Mouse (Mus musculus): Measurements from ENCODE around the gene Prkaa2. TPM values are rescaled to one million over a fixed set of nuclear protein-coding genes. Genes with fewer than 3 reads are reported as not detected.

Prkaa2 gene
- 0.58 and 0.72 TPM in 2 replicates for polyA plus RNA-seq (2014; fragmentation: Nextera tagmentation; extraction: Ambion mirVana)

DNA sequence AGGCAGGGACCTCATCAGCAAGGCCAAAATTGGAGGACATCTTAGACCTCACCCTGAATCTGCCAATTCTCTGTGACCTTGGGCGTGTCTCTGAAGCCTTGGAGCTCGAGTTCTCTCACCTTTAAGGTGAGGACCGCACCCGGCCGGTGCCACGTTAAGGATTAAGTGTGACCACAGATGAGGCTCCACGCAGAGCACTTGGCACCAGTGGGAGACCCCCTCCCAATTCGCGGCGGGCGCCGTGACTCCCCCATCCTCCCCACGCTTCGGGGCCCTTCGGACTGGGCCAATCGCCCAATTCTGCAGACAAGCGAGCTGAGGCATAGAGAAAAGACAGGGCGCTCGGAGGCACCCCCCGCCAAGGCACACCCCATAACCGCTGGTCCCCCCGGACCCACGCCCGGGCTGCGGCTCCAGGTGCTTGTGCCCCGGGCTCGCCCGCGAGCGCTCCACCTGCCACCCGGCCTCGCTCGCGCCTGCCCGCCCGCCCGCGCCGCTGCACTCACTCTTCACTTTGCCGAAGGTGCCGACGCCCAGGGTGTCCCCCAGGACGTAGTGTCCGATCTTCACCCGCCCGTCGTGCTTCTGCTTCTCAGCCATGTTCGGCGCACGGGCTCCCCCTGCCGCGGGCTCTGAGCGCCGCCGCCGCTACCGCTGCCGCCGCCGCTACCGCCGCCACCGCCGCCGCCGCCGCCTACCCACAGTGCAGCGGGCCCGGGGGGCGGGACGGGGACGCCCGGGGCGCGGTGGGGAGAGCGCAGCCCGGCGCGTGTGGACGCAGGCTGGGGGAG lies at the start of gene Prkaa2:
TSS of gene Prkaa2 (minus strand) at position 692 of the 791 bp plus-strand sequence.
- H3K27me3 ChIP-seq (ENCODE audit: control insufficient read depth, insufficient read depth, low read length), result peaks cover 6% of the 10 kb centered on the region
- H3K4me2 ChIP-seq (ENCODE audit: low read depth, severe bottlenecking), result peak within 1 kb of the TSS; percentile 98
- no peaks in the 10 kb centered on the region for H3K9me3 ChIP-seq (ENCODE audit: control insufficient read depth, low read length)
- WGBS, result 1% methylated on average over 79 of the region's 80 CpGs
- H3K36me3 ChIP-seq (ENCODE audit: control insufficient read depth, insufficient read depth, low read length), result no peaks in the 10 kb centered on the region
- ATAC-seq (ENCODE audit: insufficient number of reproducible peaks, low FRiP score, low TSS enrichment, low read depth) (peak; percentile 81; the same call in 1 of the 2 replicates), DNase-seq (ENCODE audit: low spot score) (peak; percentile 38)
- peak within 1 kb of the TSS; percentile 75 for H3K9ac ChIP-seq (ENCODE audit: low read length)
- peaks cover 4% of the 10 kb centered on the region; the same call in 1 of the 2 replicates for H3K4me1 ChIP-seq (ENCODE audit: control insufficient read depth, insufficient read depth, low read length)
- no peak within 1 kb of the TSS for H3K27ac ChIP-seq (replicated peaks; ENCODE audit: low read depth, low read length)
- H3K4me3 ChIP-seq (ENCODE audit: low read depth, low read length), result peak within 1 kb of the TSS; percentile 60

- Histone ChIP-seq H3K27me3 (ENCODE audit: control insufficient read depth, insufficient read depth, low read length) (no peaks in the 10 kb centered on the region), H3K4me2 (ENCODE audit: low read depth, severe bottlenecking) (peak overlapping the region; percentile 79)
- 20% methylated on average over 6 of the region's 6 CpGs for WGBS
Measured at GRCm38 (mm10) chr4:105159531-105159870, 49.8 kb upstream of the Prkaa2 start.

DNA sequence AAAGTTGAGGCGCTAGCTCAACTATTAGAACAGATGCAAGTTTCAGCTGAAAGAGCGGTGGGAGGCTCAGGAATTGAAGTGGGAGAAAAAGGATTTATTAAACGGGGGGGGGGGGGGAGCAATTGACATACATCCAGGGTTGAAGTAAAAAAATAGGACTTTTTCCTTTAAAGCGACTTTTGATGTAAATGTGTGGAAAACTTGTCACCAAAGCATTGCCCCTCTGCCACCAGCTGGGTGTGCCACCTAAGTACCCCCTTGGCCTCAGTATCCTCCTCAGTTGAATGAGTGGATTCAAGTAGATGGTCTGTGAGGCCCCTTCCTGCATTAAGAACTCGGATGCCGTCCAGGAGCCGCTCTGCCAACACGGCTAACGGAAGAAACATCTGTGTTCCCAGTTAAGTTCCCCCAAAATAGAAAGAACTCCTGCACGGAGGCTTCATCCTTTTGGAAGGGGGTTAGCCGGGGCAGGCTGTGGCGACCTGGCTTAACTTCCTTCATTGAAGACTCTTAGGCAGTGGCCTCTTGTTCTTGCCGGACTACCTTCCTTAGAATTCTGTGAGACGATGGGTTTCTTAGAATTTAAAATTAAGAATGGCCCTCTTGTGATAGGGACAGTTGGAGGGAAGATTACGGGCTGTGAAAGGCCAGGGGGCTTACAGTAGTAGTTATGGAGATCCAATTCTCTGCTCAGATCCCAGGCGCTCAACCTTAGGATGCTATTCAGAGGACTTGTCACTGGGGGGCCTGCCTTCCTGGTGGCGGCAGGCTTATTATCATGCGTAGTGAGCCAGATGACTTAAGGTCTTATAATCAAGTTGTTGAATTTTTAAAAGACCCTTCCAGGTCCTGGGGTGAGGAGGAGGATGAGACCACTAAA lies 49.2 kb upstream of the Prkaa2 start:
- no peaks in the 10 kb centered on the region for H3K9me3 ChIP-seq (ENCODE audit: control insufficient read depth, low read length)
- peak overlapping the region; percentile 99; the same call in 1 of the 2 replicates for H3K27ac ChIP-seq (replicated peaks; ENCODE audit: low read depth, low read length)
- peak overlapping the region; percentile 99 for H3K4me3 ChIP-seq (ENCODE audit: low read depth, low read length)
- H3K27me3 ChIP-seq (ENCODE audit: control insufficient read depth, insufficient read depth, low read length), result no peaks in the 10 kb centered on the region
- WGBS, result 1% methylated on average over 18 of the region's 18 CpGs
- DNase-seq (ENCODE audit: low spot score), result peak; percentile 48
- no peak for ATAC-seq (ENCODE audit: insufficient number of reproducible peaks, low FRiP score, low TSS enrichment, low read depth)
- H3K4me2 ChIP-seq (ENCODE audit: low read depth, severe bottlenecking), result peak overlapping the region; percentile 79
- H3K36me3 ChIP-seq (ENCODE audit: control insufficient read depth, insufficient read depth, low read length), result 0 out of 2 replicates have a peak, but pooled peaks cover 2% of the 10 kb centered on the region
- peak overlapping the region; percentile 98 for H3K9ac ChIP-seq (ENCODE audit: low read length)
- H3K4me1 ChIP-seq (ENCODE audit: control insufficient read depth, insufficient read depth, low read length), result peaks cover 29% of the 10 kb centered on the region

More at GRCm38 (mm10) chr4:105159531-105159870, 49.8 kb upstream of the Prkaa2 start:
- Histone ChIP-seq H3K4me1 (ENCODE audit: control insufficient read depth, insufficient read depth, low read length) (peaks cover 30% of the 10 kb centered on the region), H3K36me3 (ENCODE audit: control insufficient read depth, insufficient read depth, low read length) (0 out of 2 replicates have a peak, but pooled peaks cover 2% of the 10 kb centered on the region), H3K9me3 (ENCODE audit: control insufficient read depth, low read length) (no peaks in the 10 kb centered on the region), H3K9ac (ENCODE audit: low read length) (peak overlapping the region; percentile 98; the same call in 1 of the 2 replicates), H3K4me3 (ENCODE audit: low read depth, low read length) (peak overlapping the region; percentile 99), H3K27ac (replicated peaks; ENCODE audit: low read depth, low read length) (no peak overlapping the region; the same call in 1 of the 2 replicates)
- ATAC-seq (ENCODE audit: insufficient number of reproducible peaks, low FRiP score, low TSS enrichment, low read depth), result no peak
- DNase-seq (ENCODE audit: low spot score), result no peak

DNA sequence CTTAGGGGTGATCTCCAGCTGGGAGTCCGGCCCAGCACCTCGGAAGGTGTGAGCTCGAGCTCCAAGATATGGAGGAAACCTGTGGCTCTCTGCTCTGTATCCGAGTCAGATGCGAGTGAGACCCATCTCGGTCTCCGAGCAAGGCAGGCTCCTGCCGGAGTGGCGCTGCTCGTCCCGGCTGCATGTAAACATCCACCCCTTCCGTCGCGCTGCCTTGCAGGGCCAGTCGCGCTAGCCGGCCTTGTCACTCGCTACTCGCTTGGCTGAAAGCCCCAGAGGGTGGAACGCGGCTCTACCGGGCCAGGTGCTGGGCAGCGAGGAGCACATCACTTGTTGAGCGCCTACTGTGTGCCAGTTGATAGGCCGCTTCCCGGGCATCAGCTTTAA lies 48.5 kb upstream of the Prkaa2 start:
- Histone ChIP-seq H3K36me3 (ENCODE audit: control insufficient read depth, insufficient read depth, low read length) (no peaks in the 10 kb centered on the region), H3K9me3 (ENCODE audit: control insufficient read depth, low read length) (no peaks in the 10 kb centered on the region), H3K27ac (replicated peaks; ENCODE audit: low read depth, low read length) (peak overlapping the region; percentile 99), H3K9ac (ENCODE audit: low read length) (peak overlapping the region; percentile 98), H3K4me2 (ENCODE audit: low read depth, severe bottlenecking) (peak overlapping the region; percentile 79), H3K4me1 (ENCODE audit: control insufficient read depth, insufficient read depth, low read length) (peaks cover 22% of the 10 kb centered on the region; the same call in 1 of the 2 replicates), H3K27me3 (ENCODE audit: control insufficient read depth, insufficient read depth, low read length) (no peaks in the 10 kb centered on the region), H3K4me3 (ENCODE audit: low read depth, low read length) (peak overlapping the region; percentile 99)
- ATAC-seq (ENCODE audit: insufficient number of reproducible peaks, low FRiP score, low TSS enrichment, low read depth) (0 out of 2 replicates have a peak, but pooled peaks have one; percentile 38), DNase-seq (ENCODE audit: low spot score) (peak; percentile 80)
- under 1% methylated on average over 26 of the region's 26 CpGs for WGBS

GRCm38 (mm10) chr4:105157276-105158168 lies 47.8 kb upstream of the Prkaa2 start, which contains the start of gene Plpp3:
Plpp3 (plus strand) TSS chr4:105157347.
- H3K27ac ChIP-seq (replicated peaks; ENCODE audit: low read depth, low read length), result peak within 1 kb of the TSS; percentile 99
- WGBS, result 0% methylated on average over 77 of the region's 77 CpGs
- peak within 1 kb of the TSS; percentile 79 for H3K4me2 ChIP-seq (ENCODE audit: low read depth, severe bottlenecking)
- ATAC-seq (ENCODE audit: insufficient number of reproducible peaks, low FRiP score, low TSS enrichment, low read depth), result peak; percentile 88
- H3K27me3 ChIP-seq (ENCODE audit: control insufficient read depth, insufficient read depth, low read length), result no peaks in the 10 kb centered on the region
- DNase-seq (ENCODE audit: low spot score), result peak; percentile 92
- peaks cover 19% of the 10 kb centered on the region; the same call in 1 of the 2 replicates for H3K4me1 ChIP-seq (ENCODE audit: control insufficient read depth, insufficient read depth, low read length)
- H3K9me3 ChIP-seq (ENCODE audit: control insufficient read depth, low read length), result no peaks in the 10 kb centered on the region
- peak within 1 kb of the TSS; percentile 99 for H3K4me3 ChIP-seq (ENCODE audit: low read depth, low read length)
- no peaks in the 10 kb centered on the region for H3K36me3 ChIP-seq (ENCODE audit: control insufficient read depth, insufficient read depth, low read length)
- peak within 1 kb of the TSS; percentile 98 for H3K9ac ChIP-seq (ENCODE audit: low read length)

- DNase-seq (ENCODE audit: low spot score) (no peak), ATAC-seq (ENCODE audit: insufficient number of reproducible peaks, low FRiP score, low TSS enrichment, low read depth) (no peak)
- no peak overlapping the region; the same call in 1 of the 2 replicates for H3K9ac ChIP-seq (ENCODE audit: low read length)
- H3K9me3 ChIP-seq (ENCODE audit: control insufficient read depth, low read length), result no peaks in the 10 kb centered on the region
- no peaks in the 10 kb centered on the region for H3K27me3 ChIP-seq (ENCODE audit: control insufficient read depth, insufficient read depth, low read length)
- WGBS, result 2% methylated on average over 4 of the region's 4 CpGs
- H3K4me2 ChIP-seq (ENCODE audit: low read depth, severe bottlenecking), result no peak overlapping the region
- no peaks in the 10 kb centered on the region for H3K36me3 ChIP-seq (ENCODE audit: control insufficient read depth, insufficient read depth, low read length)
- peaks cover 16% of the 10 kb centered on the region; the same call in 1 of the 2 replicates for H3K4me1 ChIP-seq (ENCODE audit: control insufficient read depth, insufficient read depth, low read length)
- H3K4me3 ChIP-seq (ENCODE audit: low read depth, low read length), result peak overlapping the region; percentile 99
- peak overlapping the region; percentile 99 for H3K27ac ChIP-seq (replicated peaks; ENCODE audit: low read depth, low read length)
Measured at GRCm38 (mm10) chr4:105156955-105157275, 47.2 kb upstream of the Prkaa2 start.

DNA sequence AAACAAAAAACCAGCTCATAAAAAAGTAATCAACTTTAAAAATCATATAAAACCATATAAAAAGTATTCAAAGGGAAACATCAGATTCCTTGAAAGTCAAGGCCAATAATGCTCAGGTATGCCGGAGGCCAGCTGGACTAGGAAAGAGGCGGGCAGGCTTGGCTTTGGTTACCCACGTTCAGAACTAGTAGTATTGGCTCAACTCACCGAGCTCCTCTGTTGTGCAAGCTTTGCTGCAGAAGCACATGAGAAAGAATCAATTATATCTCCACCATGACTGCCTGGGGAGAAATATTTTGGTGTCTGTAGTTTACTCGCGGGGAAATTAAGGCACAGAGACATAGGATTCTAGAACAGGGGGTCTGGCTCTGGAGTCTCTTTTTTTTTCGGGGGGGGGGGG lies 46.6 kb upstream of the Prkaa2 start:
- Histone ChIP-seq H3K9ac (ENCODE audit: low read length) (no peak overlapping the region), H3K9me3 (ENCODE audit: control insufficient read depth, low read length) (no peaks in the 10 kb centered on the region), H3K27me3 (ENCODE audit: control insufficient read depth, insufficient read depth, low read length) (no peaks in the 10 kb centered on the region), H3K4me1 (ENCODE audit: control insufficient read depth, insufficient read depth, low read length) (peaks cover 11% of the 10 kb centered on the region; the same call in 1 of the 2 replicates), H3K4me2 (ENCODE audit: low read depth, severe bottlenecking) (no peak overlapping the region), H3K27ac (replicated peaks; ENCODE audit: low read depth, low read length) (no peak overlapping the region), H3K36me3 (ENCODE audit: control insufficient read depth, insufficient read depth, low read length) (no peaks in the 10 kb centered on the region), H3K4me3 (ENCODE audit: low read depth, low read length) (no peak overlapping the region)
- no peak for ATAC-seq (ENCODE audit: insufficient number of reproducible peaks, low FRiP score, low TSS enrichment, low read depth)
- DNase-seq (ENCODE audit: low spot score), result no peak
- WGBS, result 76% methylated on average over 7 of the region's 7 CpGs

Measured in limb, embryonic 11.5 days (tissue).